Mouse (Mus musculus) heart, postnatal 36 days (tissue): Measurements from ENCODE around the gene Glyat. TPM values are rescaled to one million over a fixed set of nuclear protein-coding genes. Genes with fewer than 3 reads are reported as not detected.

Source experiments
- DNase-seq, 2 experiments: peaks; one replicate each; pipeline ENCODE4 v3.0.0; 2021 to 2022
- intact Hi-C: fragments of 180-260 bp; cut with DNase I; formaldehyde crosslinking; loops from one replicate; pipeline ENCODE4 v1.15.1; 2025
- total RNA-seq, 2 experiments: library from RNA; stranded (reverse); gene quantifications; 2 replicates each; pipeline ENCODE4 v1.2.3; 2021

The Glyat gene
- total RNA-seq, 2 experiments from 2014 or later: not detected

GRCm38 (mm10) chr19:12671051-12671450 is 37.9 kb downstream of the Glyat start:
- intact Hi-C loops: no loop called here
- no peak for DNase-seq

- intact Hi-C loops: no loop called here
- DNase-seq: no peak
Observed at GRCm38 (mm10) chr19:12677812-12678211, 44.7 kb downstream of the Glyat start, which contains the start of gene Olfr1443. Gene Olfr1443, plus strand, starts transcription at chr19:12678112.

- intact Hi-C loops: no loop called here
- no peak for DNase-seq
Observed at GRCm38 (mm10) chr19:12684638-12685037, 51.5 kb downstream of the Glyat start.

- intact Hi-C loops: no loop called here
Observed at GRCm38 (mm10) chr19:12685231-12685630, 52.1 kb downstream of the Glyat start.

GRCm38 (mm10) chr19:12695590-12695989 is 62.5 kb downstream of the Glyat start, which contains the start of gene Keg1:
Gene Keg1, plus strand, starts transcription at chr19:12695786.
- intact Hi-C loops: no loop called here

More at GRCm38 (mm10) chr19:12685231-12685630, 52.1 kb downstream of the Glyat start:
- no peak for DNase-seq

GRCm38 (mm10) chr19:12696221-12696620 is 63.1 kb downstream of the Glyat start:
- no peak for DNase-seq
- intact Hi-C loops: no loop called here

More at GRCm38 (mm10) chr19:12695590-12695989, 62.5 kb downstream of the Glyat start, which contains the start of gene Keg1:
- DNase-seq: no peak

Other genes starting within 250 kb of the Glyat start
- not detected for gene Olfr1440, start 246.0 kb upstream of the Glyat start, total RNA-seq
- gene Olfr1441, start 215.9 kb upstream of the Glyat start, total RNA-seq: not detected
- not detected for gene Pfpl, start 205.4 kb upstream of the Glyat start, total RNA-seq
- gene Mpeg1, start 172.5 kb upstream of the Glyat start, total RNA-seq: 10 to 100 TPM in 1 of 2 experiments, 1 to 10 TPM in 1; 8.6 to 12.2 TPM
- gene Dtx4, start 131.9 kb upstream of the Glyat start, total RNA-seq: 1 to 10 TPM; 6.4 to 7.8 TPM
- 1 to 10 TPM; 5.9 to 6.9 TPM for gene Fam111a, start 87.6 kb upstream of the Glyat start, total RNA-seq
- gene Gm4952, start 33.3 kb upstream of the Glyat start, total RNA-seq: not detected
- gene Olfr1442, start 37.1 kb downstream of the Glyat start, total RNA-seq: not detected
- gene Olfr1443, start 44.8 kb downstream of the Glyat start, total RNA-seq: not detected
- not detected for gene Keg1, start 62.5 kb downstream of the Glyat start, total RNA-seq
- 1 to 10 TPM; 1.6 TPM for gene Cntf, start 132.3 kb downstream of the Glyat start, total RNA-seq
- 10 to 100 TPM; 78.7 to 80.7 TPM for gene Zfp91, start 162.8 kb downstream of the Glyat start, total RNA-seq
- gene Lpxn, start 162.9 kb downstream of the Glyat start, total RNA-seq: 1 to 10 TPM; 1.4 to 1.5 TPM
- not detected for gene Gm5244, start 213.4 kb downstream of the Glyat start, total RNA-seq
- not detected for gene Olfr1444, start 224.0 kb downstream of the Glyat start, total RNA-seq